Mouse (Mus musculus) cerebral cortex, adult 2 months (tissue): Measurements from ENCODE around the gene Bcr.

Experiments
- WGBS: fragments of 180-500 bp; shearing (Covaris S2); methylation state at CpG from one replicate; pipeline ENCODE4 v1.1.7; 2018; 5-methylcytosine and 5-hydroxymethylcytosine counted together

Bcr gene

DNA sequence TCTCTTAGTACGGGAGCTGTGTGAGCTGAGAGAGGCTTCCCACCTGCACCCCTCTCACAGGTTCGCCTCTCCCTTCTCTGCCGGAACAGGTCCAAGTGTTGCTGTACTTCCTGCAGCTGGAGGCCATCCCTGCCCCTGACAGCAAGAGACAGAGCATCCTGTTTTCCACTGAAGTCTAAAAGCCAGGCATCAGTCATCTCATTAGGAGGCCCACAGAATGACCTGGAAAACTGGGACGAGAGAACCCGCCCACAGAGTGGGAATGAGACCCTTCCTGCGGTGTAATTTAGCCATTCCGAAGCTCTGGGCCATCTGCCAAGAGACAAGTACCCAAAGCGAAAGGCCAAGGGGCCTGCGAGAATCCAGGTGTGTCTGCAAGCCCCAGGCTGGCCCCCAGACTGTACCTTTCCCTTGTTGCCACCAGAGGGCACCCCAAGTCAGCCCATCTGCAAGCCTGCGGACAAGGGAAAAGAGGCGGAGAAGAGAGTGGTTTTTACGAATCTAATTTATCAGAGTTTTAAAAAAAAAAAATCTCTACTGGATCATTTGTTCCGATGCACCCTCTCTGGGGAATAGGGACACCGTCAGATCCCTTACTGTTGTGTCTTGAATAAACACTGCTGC is 121.9 kb downstream of the Bcr start:
- WGBS = 27% methylated on average over 14 of the region's 14 CpGs

DNA sequence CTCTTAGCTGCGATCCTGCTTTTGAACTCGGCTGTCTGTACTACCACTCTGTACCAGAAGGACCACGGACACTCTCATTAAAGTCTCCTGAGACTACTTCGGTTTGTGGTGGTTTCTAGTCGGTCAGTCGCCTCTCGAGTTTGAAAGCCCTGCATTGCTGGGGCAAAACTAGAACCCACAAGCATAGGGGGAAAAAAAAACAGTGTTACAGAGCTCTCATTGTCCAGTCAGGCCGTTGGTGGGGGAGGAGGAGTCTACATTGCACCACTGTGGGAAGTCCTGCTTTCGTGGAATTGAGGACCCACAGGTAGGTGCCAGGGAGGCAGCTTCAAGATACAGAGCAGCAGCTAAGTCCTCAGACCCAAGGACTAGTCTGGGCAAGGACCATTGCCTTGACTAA is 124.4 kb downstream of the Bcr start:
- WGBS = 87% methylated on average over 9 of the region's 9 CpGs

DNA sequence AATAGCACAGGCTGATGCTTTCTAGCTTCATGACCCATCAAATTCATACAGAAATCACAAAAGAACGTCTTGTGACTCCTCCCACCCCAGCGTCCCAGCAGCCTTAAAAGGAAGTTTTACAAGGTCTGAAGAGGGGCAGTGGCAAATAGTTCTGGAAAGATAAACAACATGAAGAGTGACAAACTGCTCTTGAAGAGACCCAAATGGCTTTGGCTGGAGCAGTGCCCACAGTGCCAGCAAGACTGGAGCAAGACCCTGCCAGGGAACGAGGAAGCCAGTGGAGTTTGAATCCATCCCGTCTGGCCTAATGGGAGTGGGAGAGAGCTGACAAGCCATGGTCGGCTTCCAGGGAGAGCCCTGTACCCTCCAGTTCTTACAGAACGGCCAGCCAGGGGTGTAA is 126.2 kb downstream of the Bcr start:
- WGBS = 62% methylated on average over 6 of the region's 6 CpGs

DNA sequence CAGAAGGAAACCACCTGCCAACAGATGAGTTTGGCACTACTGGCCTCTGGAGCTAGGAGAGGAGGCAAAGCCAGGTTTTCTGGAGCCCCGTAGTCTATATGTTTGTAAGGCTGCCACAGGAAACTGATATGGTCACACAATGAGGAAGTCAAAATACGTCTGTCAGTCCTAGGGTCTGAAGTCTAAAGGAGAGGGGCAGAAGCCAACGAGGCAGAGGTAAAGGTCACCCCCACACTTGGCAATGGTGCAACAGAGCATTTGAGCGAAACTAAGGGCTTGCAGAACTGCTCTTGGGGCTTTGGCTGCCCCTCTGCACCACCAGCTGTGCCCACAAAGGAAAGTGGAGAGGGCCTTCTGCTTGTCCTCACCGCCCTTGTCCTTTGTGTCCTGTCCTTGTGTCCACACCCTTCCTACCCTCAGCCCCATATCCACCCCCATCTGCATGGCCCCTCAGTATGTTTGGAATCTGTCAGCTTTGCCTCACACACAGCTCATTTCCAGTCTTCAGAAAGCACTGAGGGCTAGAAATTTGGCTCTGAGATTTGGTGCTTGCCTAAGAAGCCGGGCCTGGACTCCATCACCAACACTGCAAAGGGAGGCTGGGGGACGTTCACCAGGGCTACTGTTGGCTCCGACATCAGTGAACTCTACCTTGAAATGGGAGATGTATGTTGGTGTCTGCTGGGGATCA is 127.1 kb downstream of the Bcr start:
- WGBS = 81% methylated on average over 8 of the region's 8 CpGs

DNA sequence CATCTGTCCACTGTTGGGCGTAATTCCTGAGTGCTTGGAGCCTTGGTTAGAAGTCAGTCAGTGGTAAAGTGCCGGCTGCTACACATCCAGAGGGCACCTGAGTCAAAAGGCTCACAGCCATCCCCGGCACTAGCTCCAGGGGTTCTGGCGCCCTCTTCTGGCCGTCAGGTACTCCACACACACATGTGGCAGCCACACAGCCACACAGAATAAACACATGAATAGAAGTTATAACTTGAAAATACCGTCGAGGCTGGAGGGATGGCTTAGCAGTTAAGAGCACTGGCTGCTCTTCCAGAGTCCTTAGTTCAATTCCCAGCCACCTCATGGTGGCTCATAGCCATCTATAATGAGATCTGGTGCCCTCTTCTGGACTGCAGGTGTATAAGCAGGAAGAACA is 131.3 kb downstream of the Bcr start:
- 44% methylated on average over 7 of the region's 7 CpGs for WGBS

DNA sequence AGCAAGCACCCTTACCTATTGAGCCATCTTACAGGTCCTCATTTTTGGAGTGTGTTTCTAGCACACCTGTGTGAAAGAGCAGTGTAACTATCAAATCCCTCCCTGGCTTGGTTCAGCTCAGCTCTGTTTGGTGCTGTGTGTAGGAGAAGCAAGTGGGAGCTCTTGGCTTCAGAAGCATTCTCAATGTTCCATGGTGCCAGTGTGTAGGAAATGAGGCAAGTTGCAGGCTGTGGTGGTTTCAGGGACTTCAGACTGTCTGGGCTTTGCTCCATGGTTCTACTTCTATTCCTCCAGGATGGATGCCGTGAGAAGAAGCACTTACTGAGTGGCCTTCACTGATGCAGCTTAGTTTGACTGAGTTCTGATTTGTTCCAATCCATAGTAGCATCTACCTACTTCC is 137.4 kb downstream of the Bcr start:
- 44% methylated on average over 1 of the region's 1 CpGs for WGBS

DNA sequence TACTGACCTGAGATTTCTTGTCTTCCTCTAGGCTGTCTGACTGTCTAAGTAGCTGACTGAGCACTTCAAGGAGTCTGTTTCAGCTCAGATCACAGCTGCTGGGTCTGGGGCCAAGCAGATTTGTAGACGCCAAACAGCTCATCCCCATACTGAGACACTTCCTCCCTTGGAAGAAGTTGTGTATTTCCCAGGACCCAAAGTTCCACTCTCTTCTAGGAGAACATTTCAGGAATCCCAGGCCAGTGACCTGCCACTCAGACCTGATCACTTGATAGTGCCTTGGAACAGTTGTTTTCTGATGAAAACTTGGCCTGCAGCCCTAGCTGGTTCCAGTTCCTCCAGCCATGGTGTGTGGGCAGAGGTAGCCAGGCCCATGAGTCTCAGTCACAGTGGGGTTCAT is 140.3 kb downstream of the Bcr start:
- 58% methylated on average over 1 of the region's 1 CpGs for WGBS

DNA sequence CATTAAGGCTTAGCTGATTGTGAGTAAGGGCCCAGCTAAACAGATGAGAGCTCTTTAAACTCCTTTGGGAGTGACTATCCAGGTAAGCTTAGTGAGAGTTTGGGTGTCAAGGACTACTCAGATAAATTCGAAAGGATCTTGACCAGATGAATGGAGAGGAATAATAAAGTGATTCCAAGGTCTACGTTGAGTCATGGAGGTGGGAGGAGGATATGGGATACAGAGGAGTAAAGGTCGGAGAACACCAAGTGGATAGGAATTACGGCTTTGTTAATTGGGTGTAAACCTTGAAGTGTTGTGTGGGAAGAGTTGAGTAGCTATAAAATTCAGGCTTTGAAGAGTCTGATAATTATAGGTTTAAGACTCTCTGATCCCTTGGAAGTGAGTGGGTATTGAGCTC is 145.8 kb downstream of the Bcr start:
- 84% methylated on average over 4 of the region's 4 CpGs for WGBS

DNA sequence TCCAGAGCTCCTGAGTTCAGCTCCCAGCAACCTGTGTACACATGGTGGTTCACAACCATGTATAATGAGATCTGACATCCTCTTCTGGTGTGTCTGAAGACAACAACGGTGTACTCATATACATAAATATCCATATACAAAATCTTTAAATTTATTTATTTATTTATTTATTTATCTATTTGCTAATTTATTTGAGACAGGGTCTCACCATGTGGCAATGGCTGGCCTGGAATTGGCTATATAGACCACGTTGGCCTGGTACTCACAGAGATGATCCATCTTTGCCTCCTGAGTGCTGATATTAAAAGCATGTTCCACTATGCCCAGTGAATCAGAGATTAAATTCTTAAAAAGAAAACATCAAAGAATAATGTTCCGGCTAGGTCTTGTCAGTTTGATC is 150.4 kb downstream of the Bcr start:
- WGBS = 95% methylated on average over 3 of the region's 3 CpGs

DNA sequence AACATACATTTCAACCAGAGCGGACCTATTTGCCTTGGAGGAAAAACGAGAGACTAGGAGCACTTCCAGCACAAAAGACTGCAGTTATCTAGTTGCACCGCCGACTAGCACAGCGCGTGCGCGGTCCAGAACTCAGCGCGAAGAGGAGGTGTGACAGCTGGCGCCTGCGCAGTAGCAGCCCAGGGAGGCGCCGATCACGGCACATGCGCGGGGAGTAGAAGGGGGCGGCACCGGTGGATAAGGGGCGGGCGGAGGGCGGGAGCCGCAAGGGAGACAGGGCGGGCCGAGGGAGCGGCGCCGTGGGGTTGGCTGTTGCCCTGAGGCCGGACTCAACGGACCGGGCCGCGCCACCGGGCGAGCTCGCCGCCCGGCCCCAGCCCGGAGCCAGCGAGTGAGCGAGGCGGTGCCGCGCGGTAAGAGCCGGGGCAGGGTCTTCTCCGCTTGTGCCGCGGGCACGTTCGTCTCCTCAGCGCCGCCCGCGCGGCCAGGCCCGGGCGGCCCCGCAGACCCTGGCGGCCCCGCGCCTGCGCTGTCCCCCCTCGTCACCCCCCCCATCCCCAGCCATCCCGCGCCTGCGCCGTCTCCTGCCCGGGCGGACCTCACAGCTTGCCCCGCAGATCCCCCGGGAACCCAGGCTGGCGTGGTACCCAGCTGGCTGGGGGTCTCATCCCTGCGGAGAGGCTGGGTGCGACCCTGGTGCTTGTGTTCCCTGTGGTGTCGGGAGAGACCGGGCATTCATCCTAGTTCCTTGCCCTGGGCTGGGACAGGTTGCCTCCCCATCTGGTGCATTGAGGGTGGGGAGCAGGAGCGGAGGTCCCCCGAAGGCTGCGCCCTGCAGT is 151.6 kb downstream of the Bcr start, which contains the start of gene Specc1l:
Gene Specc1l, plus strand, starts transcription at position 267 of the 839 bp plus-strand sequence.
- under 1% methylated on average over 77 of the region's 80 CpGs for WGBS

DNA sequence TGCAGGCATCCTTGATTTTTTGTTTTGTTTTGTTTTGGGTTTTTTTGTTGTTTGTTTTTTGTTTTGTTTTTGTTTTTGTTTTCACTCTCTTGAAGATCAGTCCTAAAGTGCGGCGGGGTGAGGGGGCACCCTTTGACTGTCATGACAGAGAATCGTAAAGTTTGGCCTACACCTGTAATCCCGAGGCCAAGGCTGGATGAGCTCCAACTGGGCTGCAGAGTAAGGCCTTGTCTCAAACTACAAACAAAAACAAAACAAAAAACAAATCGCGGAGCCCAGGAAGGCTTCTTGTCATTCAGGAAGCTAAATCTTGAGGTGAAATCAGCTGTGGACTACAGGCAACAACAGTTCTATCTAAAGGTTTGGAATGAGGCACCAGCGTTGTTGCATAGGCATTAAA is 152.6 kb downstream of the Bcr start:
- WGBS = 8% methylated on average over 7 of the region's 7 CpGs

DNA sequence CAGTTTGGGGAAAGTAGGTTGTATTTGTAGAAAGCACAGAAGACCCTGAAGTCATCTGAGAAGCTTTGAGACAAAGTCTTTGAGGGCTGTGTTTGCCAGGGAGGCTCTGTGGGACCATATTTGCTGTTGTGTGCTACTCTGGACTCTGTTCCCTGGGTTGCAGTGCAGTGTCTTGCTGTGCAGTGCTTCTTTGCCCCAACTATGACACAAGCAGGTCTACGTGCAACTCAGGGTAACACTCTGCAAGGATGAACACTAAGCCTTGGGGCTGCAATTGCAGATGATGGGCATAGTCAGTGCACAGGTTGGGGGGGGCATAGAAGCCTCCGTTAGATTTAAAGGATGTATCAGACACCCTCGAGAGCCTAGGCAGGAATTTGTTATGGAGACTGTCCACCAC is 160.3 kb downstream of the Bcr start:
- WGBS = 95% methylated on average over 3 of the region's 3 CpGs

DNA sequence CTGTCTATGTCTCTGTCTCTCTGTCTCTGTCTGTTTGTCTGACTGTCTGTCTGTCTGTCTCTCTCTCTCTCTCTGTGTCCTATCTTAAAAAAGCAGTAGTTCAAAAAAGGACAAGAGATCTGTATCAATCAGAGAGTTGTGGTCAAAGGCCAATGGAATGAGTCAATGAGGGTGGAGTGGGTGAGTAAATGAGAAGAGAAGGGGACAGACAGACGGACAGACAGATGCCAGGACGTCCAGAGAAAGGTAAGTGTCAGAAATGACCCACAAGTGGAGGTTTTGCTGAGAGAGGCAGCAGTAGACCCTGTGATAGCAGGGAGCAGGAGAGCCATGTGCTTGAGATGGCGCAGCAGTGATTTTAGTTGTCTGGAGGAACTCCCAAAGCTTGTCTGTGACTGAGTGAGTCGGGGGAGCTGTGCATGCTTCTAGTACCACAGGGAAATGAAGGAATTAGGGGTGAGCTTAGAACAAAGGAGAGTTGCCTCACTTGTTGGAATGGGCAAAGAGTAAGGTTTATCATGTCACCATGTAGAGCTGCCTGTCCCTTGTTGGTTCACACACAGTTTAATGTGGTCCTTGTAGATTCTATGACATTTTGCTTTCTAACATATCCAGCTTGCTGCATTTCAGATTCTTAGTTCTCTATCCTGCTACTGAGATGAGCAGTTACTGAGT is 161.7 kb downstream of the Bcr start:
- 66% methylated on average over 4 of the region's 4 CpGs for WGBS

DNA sequence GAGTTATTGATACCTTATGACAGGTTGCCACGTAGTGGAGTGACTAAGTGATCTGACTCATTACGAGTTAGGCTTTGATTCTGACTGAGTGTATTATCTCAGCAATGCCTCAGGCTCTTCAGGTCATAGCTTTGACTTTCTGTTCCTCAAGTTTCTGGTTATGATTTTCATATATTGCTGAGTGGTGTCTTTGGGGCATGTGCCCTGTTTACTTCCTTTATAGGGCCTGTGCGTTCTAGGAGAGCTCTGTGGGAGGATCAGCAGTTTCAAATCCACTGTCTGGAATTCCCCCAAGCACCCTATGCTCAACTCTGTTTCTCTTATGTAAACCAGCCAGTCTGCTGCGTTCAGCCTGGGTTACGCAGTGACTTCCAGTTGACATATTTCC is 162.2 kb downstream of the Bcr start:
- WGBS = 36% methylated on average over 5 of the region's 5 CpGs

DNA sequence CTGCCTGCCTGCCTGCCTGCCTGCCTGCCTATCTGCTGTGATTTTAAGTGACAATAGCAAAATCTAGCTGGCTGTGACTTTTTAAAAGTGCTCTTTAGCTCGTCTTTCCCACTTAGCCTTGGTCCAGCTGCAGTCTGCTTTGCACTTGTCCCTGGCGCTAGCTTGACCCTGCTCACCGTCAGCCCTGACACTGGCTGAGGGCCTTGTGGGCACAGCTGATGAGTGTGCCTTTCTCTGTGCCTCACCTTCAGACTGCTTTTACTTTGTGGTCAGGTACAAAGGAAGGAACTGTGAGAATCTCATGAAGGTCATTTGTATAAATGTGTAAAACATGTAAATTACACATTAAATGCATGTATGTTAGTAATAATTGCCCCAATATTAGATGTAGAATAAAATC is 163.8 kb downstream of the Bcr start:
- WGBS = 69% methylated on average over 3 of the region's 3 CpGs

DNA sequence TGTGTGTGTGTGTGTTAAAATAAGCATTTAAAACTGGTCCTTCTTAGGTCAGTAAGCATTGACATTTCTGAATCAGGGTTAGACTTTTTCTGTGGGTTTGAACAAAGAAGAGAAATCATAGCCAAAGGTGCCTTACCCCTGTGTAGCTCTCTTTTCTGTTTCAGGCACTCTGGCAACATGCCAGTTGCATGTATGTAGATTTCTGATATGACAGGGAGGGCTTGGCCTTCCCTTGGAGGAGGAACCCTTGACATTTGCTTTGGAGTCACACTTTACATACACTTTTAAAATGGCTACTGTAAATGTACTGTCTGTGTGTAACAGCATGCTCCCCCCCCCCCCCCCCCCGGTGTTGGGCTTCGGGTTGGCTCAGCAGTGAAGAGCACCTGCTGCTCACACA is 164.2 kb downstream of the Bcr start:
- WGBS = no CpG with 5 or more reads among the region's 2 CpGs

DNA sequence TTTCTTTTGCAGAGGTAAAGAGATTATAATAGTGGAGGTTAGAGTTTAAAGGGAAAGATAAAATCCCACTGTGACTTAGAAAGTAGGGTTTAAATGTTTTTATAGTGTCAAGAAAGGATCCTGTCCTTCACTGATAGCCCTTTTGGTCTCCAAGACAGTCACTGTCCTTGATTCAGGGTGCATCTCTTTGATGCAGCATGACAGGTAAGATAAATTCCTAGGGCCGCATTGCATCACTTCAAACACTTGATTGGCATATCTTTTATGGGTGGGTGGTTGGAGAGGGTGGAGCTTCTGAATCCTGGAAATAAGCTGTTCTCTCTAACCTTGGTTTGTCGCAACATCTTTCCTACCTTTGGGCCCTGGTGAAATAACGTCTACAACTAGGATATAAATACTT is 167.0 kb downstream of the Bcr start:
- WGBS = 88% methylated on average over 3 of the region's 3 CpGs

DNA sequence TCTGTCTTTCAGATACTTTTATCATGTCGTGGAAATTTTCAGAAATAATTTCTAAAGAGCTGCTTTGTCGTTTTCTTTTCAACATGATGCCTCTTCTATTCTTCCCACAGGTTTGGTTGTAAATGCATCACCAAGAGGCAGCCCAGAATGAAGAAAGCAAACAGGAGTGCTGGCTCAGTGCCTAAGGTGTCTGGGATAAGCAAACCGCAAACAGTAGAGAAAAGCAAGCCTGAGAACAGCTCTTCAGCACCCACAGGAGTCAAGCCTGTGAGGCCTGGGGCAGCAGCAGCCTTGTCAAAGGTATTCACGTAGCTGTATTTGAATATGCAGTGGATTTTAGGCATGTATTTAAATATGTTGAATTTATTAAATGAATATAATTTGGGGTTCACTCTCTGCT is 170.2 kb downstream of the Bcr start:
- WGBS = 52% methylated on average over 4 of the region's 4 CpGs

DNA sequence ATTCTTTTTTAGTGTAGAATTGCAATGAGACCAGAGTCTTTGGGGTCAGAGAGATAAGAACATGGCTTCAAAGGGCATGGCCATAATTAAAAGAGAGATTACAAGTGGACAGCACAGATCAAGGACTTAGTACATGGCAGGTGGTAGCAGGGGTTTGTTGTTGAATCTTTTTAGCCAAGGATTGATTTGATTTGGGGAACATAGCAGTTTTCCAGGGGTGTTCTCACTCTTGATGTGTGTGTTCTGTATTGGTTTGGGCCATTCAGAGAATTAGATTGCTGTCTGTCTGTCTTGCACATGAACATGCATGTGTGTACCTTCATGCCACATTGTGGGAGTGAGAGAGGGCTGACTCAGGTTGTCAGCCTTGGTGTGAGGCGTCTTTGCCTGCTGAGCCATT is 171.5 kb downstream of the Bcr start:
- WGBS = 62% methylated on average over 1 of the region's 1 CpGs

DNA sequence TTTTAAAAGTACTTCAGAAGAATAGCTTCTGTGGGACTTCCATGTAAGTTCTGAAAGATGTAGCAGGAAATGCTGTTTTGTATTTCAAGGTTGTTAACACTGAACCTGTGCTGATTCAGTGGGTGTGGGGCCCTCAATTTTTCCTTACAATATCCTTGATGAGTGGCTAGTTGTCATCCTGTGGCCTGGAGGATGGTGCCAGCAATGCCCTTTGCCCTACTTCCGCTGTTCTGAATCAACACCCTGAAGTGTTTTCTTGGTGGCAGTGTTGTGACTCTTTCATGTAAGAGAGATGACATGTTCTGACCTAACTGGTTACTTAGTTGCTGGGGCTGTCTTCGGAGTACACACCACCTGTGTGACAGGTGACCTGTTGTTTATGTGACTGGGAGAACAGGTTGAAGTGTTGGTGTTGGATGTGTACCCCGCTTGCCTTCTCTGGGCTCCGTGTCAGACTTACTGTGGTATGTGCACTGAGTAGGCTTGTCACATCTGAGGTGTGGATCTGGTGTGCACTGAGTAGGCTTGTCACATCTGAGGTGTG is 172.3 kb downstream of the Bcr start:
- WGBS = 92% methylated on average over 4 of the region's 4 CpGs

DNA sequence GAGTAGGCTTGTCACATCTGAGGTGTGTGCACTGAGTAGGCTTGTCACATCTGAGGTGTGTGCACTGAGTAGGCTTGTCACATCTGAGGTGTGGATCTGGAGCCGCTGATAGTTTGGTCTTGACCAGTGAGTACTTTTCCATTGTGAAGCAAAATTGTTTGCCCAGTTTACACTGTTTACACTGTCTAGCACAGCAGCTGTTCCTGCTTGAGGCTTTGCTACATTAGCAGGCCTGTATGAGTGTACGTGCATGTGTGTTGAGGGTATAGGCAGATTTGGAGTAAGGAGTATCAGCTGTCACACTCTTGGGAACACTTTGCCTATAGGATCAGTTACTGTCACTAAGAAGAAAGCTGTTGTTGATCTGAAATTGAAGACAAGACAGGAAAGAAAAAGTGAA is 173.1 kb downstream of the Bcr start:
- 55% methylated on average over 2 of the region's 2 CpGs for WGBS
